In the genomic region with DNA sequence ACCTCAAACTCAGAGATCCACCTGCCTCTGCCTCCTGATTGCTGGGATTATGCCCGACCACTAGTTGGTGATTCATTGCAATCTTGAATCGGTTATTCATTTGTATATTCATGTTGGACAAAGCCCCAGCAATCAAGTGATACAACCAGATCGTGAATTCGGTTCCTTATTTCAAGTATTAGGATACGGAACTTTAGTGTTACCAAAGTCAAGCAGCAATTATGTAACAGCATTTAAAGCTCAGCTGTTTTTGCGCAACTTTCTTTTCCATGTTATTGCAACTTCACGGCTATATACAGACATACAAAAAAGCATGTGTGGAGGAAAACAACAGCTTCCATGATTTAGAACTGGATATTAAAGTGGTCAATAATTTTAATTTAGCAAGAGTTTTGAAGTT, we compare ENCODE assay signal across 10 mouse cellular contexts. TPM values are rescaled to one million over a fixed set of nuclear protein-coding genes. Genes with fewer than 3 reads are reported as not detected.
DNase-seq lines count a peak whose midpoint lies in the region; ATAC-seq and TF ChIP-seq lines count a peak whose summit lies in the region.
"Had no signal": no experiment of that assay in that cellular context is flagged by ENCODE, and none has a peak within 500 bp of the region (broad histone marks: within the 10 kb centered on the region; RNA-seq: fewer than 3 reads in every experiment).

No protein-coding gene starts in this region.

- H3K79me2 ChIP-seq in CH12.LX (replicated peaks; ENCODE audit: control insufficient read depth, extremely low read depth, insufficient read depth, poor library complexity, severe bottlenecking): peaks cover 11% of the 10 kb centered on the region

- WGBS in heart, embryonic 11.5 days (ENCODE audit: insufficient replicate concordance): 66% methylated on average over 7 of the region's 7 CpGs
- WGBS in embryonic facial prominence, embryonic 15.5 days: 71% methylated on average over 7 of the region's 7 CpGs

- TF ChIP-seq POLR2A in CH12.LX (IDR thresholded peaks at IDR 0.05; ENCODE audit: low read depth, low read length): no peak

- no peak overlapping the region for H3K9ac ChIP-seq in heart, embryonic 11.5 days (ENCODE audit: low read depth, low read length)
- H3K9ac ChIP-seq in CH12.LX (ENCODE audit: insufficient read depth, low read depth): peak overlapping the region; percentile 63; the same call in 1 of the 2 replicates
- no peak overlapping the region for H3K9ac ChIP-seq in embryonic facial prominence, embryonic 15.5 days

- H3K4me2 ChIP-seq in heart, embryonic 11.5 days: peak overlapping the region; percentile 84; the same call in 1 of the 2 replicates
- H3K4me2 ChIP-seq in CH12.LX (ENCODE audit: insufficient read depth, low read depth, poor library complexity, severe bottlenecking): peak overlapping the region; percentile 93
- H3K4me2 ChIP-seq in embryonic facial prominence, embryonic 15.5 days (replicated peaks): peak overlapping the region; percentile 77; the same call in 1 of the 2 replicates

- dilution Hi-C loops in CH12.LX (cut with MboI; ENCODE audit: extremely low pct_ligation_motif_present, extremely low pct_unique_long_range_greater_than_20kb, low sequenced_read_pairs): no loop called here

- no peaks in the 10 kb centered on the region for H3K27me3 ChIP-seq in heart, embryonic 11.5 days (ENCODE audit: control insufficient read depth, insufficient read depth, low read length)
- peaks cover under 1% of the 10 kb centered on the region for H3K27me3 ChIP-seq in CH12.LX (replicated peaks)
- H3K27me3 ChIP-seq in embryonic facial prominence, embryonic 15.5 days: no peaks in the 10 kb centered on the region
- H3K27me3 ChIP-seq: Patski had no signal

- TF ChIP-seq RAD21 in CH12.LX (IDR thresholded peaks at IDR 0.05; ENCODE audit: low read depth, low read length): no peak

- no peak for TF ChIP-seq CTCF in CH12.LX (conservative IDR thresholded peaks at IDR 0.05 in 1 of 2, IDR thresholded peaks at IDR 0.05 in 1 of 2; ENCODE audit: low read depth in 2 of 2, low read length in 2 of 2)

- H3K4me3 ChIP-seq in heart, embryonic 11.5 days (ENCODE audit: low read depth, low read length): no peak overlapping the region
- peak overlapping the region; percentile 80 to 95 (median 90) for H3K4me3 ChIP-seq in CH12.LX (replicated peaks in 1 of 3; ENCODE audit: low read depth in 2 of 3, low read length in 2 of 3, poor library complexity in 1 of 3)
- peak overlapping the region; percentile 89 for H3K4me3 ChIP-seq in embryonic facial prominence, embryonic 15.5 days (replicated peaks)

- H3K4me1 ChIP-seq in heart, embryonic 11.5 days (ENCODE audit: control insufficient read depth, insufficient read depth, low read length): peaks cover 7% of the 10 kb centered on the region
- peaks cover 3 to 17% of the 10 kb centered on the region in 2 experiments; a peak in 3 of 4 replicates for H3K4me1 ChIP-seq in CH12.LX (ENCODE audit: control insufficient read depth in 1 of 2, insufficient read depth in 2 of 2)
- peaks cover 20% of the 10 kb centered on the region for H3K4me1 ChIP-seq in embryonic facial prominence, embryonic 15.5 days

- in situ Hi-C loops in CH12.LX (cut with MboI; ENCODE audit: low pct_ligation_motif_present, low pct_unique_long_range_greater_than_20kb, low sequenced_read_pairs): no loop called here

- no peaks in the 10 kb centered on the region for H3K9me3 ChIP-seq in heart, embryonic 11.5 days (replicated peaks; ENCODE audit: control insufficient read depth, low read length)
- no peaks in the 10 kb centered on the region for H3K9me3 ChIP-seq in CH12.LX (replicated peaks; ENCODE audit: low read length)
- H3K9me3 ChIP-seq in embryonic facial prominence, embryonic 15.5 days (replicated peaks): no peaks in the 10 kb centered on the region

- DNase-seq in heart, adult 11 months: no peak
- no peak for DNase-seq in CH12.LX (ENCODE audit: extremely low read depth)
- DNase-seq in lung, postnatal 25 days (ENCODE audit: low spot score): peak; percentile 42
- DNase-seq in ovary, postnatal 36 days (ENCODE audit: low spot score): no peak
- no peak for DNase-seq in cerebellum, postnatal 25 days
- no peak for DNase-seq in right cerebral cortex, adult 18-20 months

- H3K36me3 ChIP-seq in heart, embryonic 11.5 days (ENCODE audit: control insufficient read depth, insufficient read depth, low read length): no peaks in the 10 kb centered on the region
- H3K36me3 ChIP-seq in CH12.LX (replicated peaks in 1 of 2; ENCODE audit: control insufficient read depth in 1 of 2, insufficient read depth in 1 of 2, low read length in 1 of 2): peaks cover 0 to 4% of the 10 kb centered on the region in 2 experiments
- H3K36me3 ChIP-seq in embryonic facial prominence, embryonic 15.5 days: no peaks in the 10 kb centered on the region

- peak; percentile 24; the same call in 1 of the 2 replicates for TF ChIP-seq EP300 in CH12.LX (IDR thresholded peaks at IDR 0.05; ENCODE audit: low read length)

- H3K27ac ChIP-seq in heart, embryonic 11.5 days (ENCODE audit: low read depth, low read length): no peak overlapping the region
- no peak overlapping the region for H3K27ac ChIP-seq in CH12.LX (ENCODE audit: insufficient read depth, low read depth)
- no peak overlapping the region for H3K27ac ChIP-seq in embryonic facial prominence, embryonic 15.5 days (replicated peaks)

- ATAC-seq in heart, embryonic 11.5 days (replicated peaks; ENCODE audit: insufficient number of reproducible peaks, low FRiP score, low TSS enrichment): no peak
- no peak for ATAC-seq in embryonic facial prominence, embryonic 15.5 days (ENCODE audit: insufficient number of reproducible peaks, low FRiP score, low TSS enrichment, low read depth)

TF ChIP-seq in CH12.LX, 34 proteins besides CTCF, POLR2A, EP300 and RAD21:
- no peak for TF ChIP-seq MXI1 (IDR thresholded peaks at IDR 0.05; ENCODE audit: low read depth, low read length)
- TF ChIP-seq JUN (IDR thresholded peaks at IDR 0.05; ENCODE audit: insufficient read depth, low read depth, low read length): no peak
- TF ChIP-seq UBTF (IDR thresholded peaks at IDR 0.05; ENCODE audit: low read depth, low read length): no peak
- no peak for TF ChIP-seq NELFE (IDR thresholded peaks at IDR 0.05; ENCODE audit: low read depth, low read length)
- TF ChIP-seq MAZ (IDR thresholded peaks at IDR 0.05; ENCODE audit: low read depth, low read length): no peak
- no peak for TF ChIP-seq HCFC1 (IDR thresholded peaks at IDR 0.05; ENCODE audit: low read depth, low read length)
- TF ChIP-seq BHLHE40 (IDR thresholded peaks at IDR 0.05; ENCODE audit: low read depth, low read length): no peak
- no peak for TF ChIP-seq IRF4 (IDR thresholded peaks at IDR 0.05; ENCODE audit: low read depth, low read length)
- TF ChIP-seq CHD2 (IDR thresholded peaks at IDR 0.05; ENCODE audit: low read length): no peak
- no peak for TF ChIP-seq MEF2A (IDR thresholded peaks at IDR 0.05; ENCODE audit: borderline replicate concordance, low read depth, low read length)

RNA-seq across cellular contexts. Expression of a gene that starts 0.4 kb away (rescaled TPM):
- 21.2 and 23.7 TPM in 2 replicates for polyA plus RNA-seq in heart, embryonic 11.5 days (2014; fragmentation: Nextera tagmentation; extraction: Ambion mirVana)
- total RNA-seq in CH12.LX (2012; rRNA removed) (23.1 and 24.9 TPM in 2 replicates), CH12.LX (2014; rRNA removed) (31.3 and 34.9 TPM in 2 replicates)
- 30.2 and 35.3 TPM in 2 replicates for polyA plus RNA-seq in CH12.LX (2012; ENCODE audit: insufficient read length, low read depth)
- polyA plus RNA-seq in embryonic facial prominence, embryonic 15.5 days (2015; fragmentation: Nextera tagmentation; extraction: Ambion mirVana): 47.8 and 48.9 TPM in 2 replicates

RNA-seq across cellular contexts. Expression of a gene that starts 60.0 kb away (rescaled TPM):
- not detected in 2 replicates for polyA plus RNA-seq in heart, embryonic 11.5 days (2014; fragmentation: Nextera tagmentation; extraction: Ambion mirVana)
- not detected in 2 replicates for total RNA-seq in CH12.LX (2012; rRNA removed)
- total RNA-seq in CH12.LX (2014; rRNA removed): not detected in 2 replicates
- polyA plus RNA-seq in CH12.LX (2012; ENCODE audit: insufficient read length, low read depth): not detected in 2 replicates
- polyA plus RNA-seq in embryonic facial prominence, embryonic 15.5 days (2015; fragmentation: Nextera tagmentation; extraction: Ambion mirVana): not detected in 2 replicates
- total RNA-seq: left cerebral cortex, postnatal 36 days had no signal
- polyA plus RNA-seq: Patski had no signal
